Mouse (Mus musculus) left cerebral cortex, adult 9 months (tissue): ENCODE results near the gene Tcl1b4.

Experiments
- DNase-seq, 2 experiments: peaks; one replicate each; pipeline ENCODE4 v3.0.0; 2022; ENCODE audit warnings: low spot score in 2 of 2

The Tcl1b4 gene

DNA sequence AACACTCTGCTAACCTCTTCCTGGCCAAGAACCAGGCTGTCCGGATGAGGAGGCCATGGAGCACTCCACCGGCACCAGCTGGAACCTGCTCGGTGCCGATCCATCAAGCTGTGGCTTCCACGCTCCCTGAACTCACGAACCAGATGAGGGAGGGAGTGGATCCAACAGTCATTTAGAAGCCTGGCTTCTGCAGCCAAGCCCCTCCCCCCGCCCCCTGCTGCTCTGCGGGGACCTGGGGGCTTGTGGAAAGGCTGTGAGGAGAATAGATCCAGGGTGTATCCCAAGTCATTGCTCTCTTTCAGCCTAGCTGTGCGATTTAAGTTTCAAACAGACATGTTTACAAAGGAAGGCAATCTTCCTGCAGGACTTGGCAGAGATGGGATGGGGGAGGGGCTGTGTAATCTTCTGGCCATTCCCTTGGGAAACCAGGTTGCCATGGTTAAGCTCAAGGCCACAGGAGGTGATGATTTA is 47.0 kb downstream of the Tcl1b4 start:
- DNase-seq: no peak

DNA sequence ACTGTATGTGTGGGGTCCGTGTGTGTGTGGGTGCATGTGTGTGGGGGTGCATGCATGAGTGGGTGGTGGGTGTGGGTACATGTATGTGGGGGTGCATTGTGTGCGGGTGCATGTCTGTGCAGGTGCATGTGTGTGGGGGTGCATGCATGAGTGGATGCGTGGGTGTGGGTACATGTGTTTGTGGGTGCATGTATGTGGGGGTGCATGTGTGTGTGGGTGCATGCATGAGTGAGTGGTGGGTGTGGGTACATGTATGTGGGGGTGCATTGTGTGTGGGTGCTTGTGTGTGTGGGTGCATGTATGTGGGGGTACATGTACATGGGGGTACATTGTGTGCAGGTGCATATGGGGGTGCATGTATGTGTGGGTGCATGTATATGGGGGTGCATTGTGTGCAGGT is 52.0 kb downstream of the Tcl1b4 start:
- no peak for DNase-seq
